Mouse (Mus musculus) lung, postnatal 0 days (tissue): ENCODE measurements around the gene Lcorl.

Experiments used
- CTCF ChIP-seq: IDR thresholded peaks from 2 replicates; pipeline ENCODE4 v1.5.1; 2016; ENCODE audit warnings: antibody characterized with exemption, mild to moderate bottlenecking
- EP300 ChIP-seq: IDR thresholded peaks from 2 replicates; pipeline ENCODE4 v1.6.1; 2016; ENCODE audit warnings: antibody characterized with exemption, mild to moderate bottlenecking, control low read depth

DNA sequence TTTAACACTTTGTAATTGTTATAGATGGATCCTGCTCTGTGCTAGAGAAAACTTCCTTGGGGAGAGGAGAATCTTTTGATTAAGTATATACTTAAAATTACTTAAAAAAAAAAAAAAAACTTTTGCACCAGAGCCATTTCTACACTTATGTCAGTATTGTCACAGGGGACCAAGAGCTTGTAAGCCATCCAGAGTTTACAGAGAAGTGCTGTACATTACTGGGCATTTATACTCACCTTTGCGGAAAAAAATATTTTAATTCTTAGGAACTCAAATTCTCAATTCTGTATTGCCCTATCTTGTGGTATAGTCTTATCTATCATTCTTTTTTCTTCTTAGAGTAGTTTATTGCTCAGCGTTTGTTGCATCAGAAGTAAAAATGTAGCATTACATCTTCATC is 953 bp upstream of the Lcorl start:
- TF ChIP-seq CTCF (no peak), EP300 (no peak)
